Mouse (Mus musculus) lung, embryonic 15.5 days (tissue): ENCODE measurements around the gene Fto. TPM values are rescaled to one million over a fixed set of nuclear protein-coding genes. Genes with fewer than 3 reads are reported as not detected.

ENCODE experiments used
- ATAC-seq: fragments of 200-750 bp; cut with Nextera tagmentation; 2 replicates; pipeline ENCODE4 v1.8.0; 2017; ENCODE audit warnings: moderate number of reproducible peaks, borderline replicate concordance; ENCODE audit not compliant: low FRiP score, low TSS enrichment; ENCODE audit errors: extremely low read depth
- H3K27ac ChIP-seq: fragments of 300-500 bp; sonication (generic); 2 replicates; pipeline ENCODE4 v1.5.1; 2015; ENCODE audit warnings: moderate library complexity, mild to moderate bottlenecking, inconsistent platforms
- H3K27me3 ChIP-seq: fragments of 300-500 bp; sonication (generic); 2 replicates; pipeline ENCODE4 v1.6.1; 2015; ENCODE audit warnings: inconsistent platforms
- H3K36me3 ChIP-seq: fragments of 300-500 bp; sonication (generic); 2 replicates; pipeline ENCODE4 v1.6.1; 2015; ENCODE audit warnings: inconsistent platforms
- H3K4me1 ChIP-seq: fragments of 300-500 bp; sonication (generic); 2 replicates; pipeline ENCODE4 v1.6.1; 2015; ENCODE audit warnings: inconsistent platforms
- H3K4me2 ChIP-seq: fragments of 300-500 bp; sonication (generic); 2 replicates; pipeline ENCODE4 v1.6.1; 2015; ENCODE audit warnings: inconsistent platforms, mild to moderate bottlenecking, moderate library complexity
- H3K4me3 ChIP-seq: fragments of 300-500 bp; sonication (generic); 2 replicates; pipeline ENCODE4 v1.5.1; 2015; ENCODE audit warnings: mild to moderate bottlenecking, inconsistent platforms
- H3K9ac ChIP-seq: fragments of 300-500 bp; sonication (generic); 2 replicates; pipeline ENCODE4 v1.6.1; 2015; ENCODE audit warnings: inconsistent platforms
- H3K9me3 ChIP-seq: fragments of 300-500 bp; sonication (generic); 2 replicates; pipeline ENCODE4 v1.6.1; 2016; ENCODE audit warnings: inconsistent platforms
- WGBS: fragments of 180-500 bp; shearing (Covaris S2); methylation state at CpG from one replicate; pipeline ENCODE4 v1.1.7; 2015; 5-methylcytosine and 5-hydroxymethylcytosine counted together
- polyA plus RNA-seq: library from polyadenylated mRNA; unstranded; fragments of >200 nt; fragmentation: Nextera tagmentation; extraction: Ambion mirVana; gene quantifications from 2 replicates; pipeline ENCODE4 v1.2.1, GENCODE M21; 2015

Gene Fto
- 84.5 and 91.2 TPM in 2 replicates for polyA plus RNA-seq

GRCm38 (mm10) chr8:91312835-91313832 lies at the start of gene Fto, which contains the start of gene Rpgrip1l:
Gene Fto (plus strand): TSS chr8:91313525.
Gene Rpgrip1l (minus strand): TSS chr8:91313262.
- under 1% methylated on average over 59 of the region's 59 CpGs for WGBS
- Histone ChIP-seq H3K4me3 (peak within 1 kb of the TSS; percentile 72), H3K4me2 (peak within 1 kb of the TSS; percentile 81), H3K9ac (peak within 1 kb of the TSS; percentile 85), H3K27ac (peak within 1 kb of the TSS; percentile 71), H3K4me1 (peaks cover 27% of the 10 kb centered on the region), H3K9me3 (no peaks in the 10 kb centered on the region), H3K36me3 (no peaks in the 10 kb centered on the region), H3K27me3 (no peaks in the 10 kb centered on the region)
- ATAC-seq = peak; percentile 100

- H3K4me3 ChIP-seq = no peak overlapping the region
- no peak for ATAC-seq
- no peaks in the 10 kb centered on the region for H3K9me3 ChIP-seq
- 0 out of 2 replicates have a peak, but pooled peaks cover 6% of the 10 kb centered on the region for H3K36me3 ChIP-seq
- WGBS = 58% methylated on average over 3 of the region's 3 CpGs
- H3K9ac ChIP-seq = no peak overlapping the region
- no peaks in the 10 kb centered on the region for H3K4me1 ChIP-seq
- no peak overlapping the region for H3K4me2 ChIP-seq
- no peaks in the 10 kb centered on the region for H3K27me3 ChIP-seq
- H3K27ac ChIP-seq = no peak overlapping the region
These were observed 49.4 kb upstream of the Fto start for GRCm38 (mm10) chr8:91263939-91264338.

- Histone ChIP-seq H3K27ac (no peak overlapping the region), H3K27me3 (no peaks in the 10 kb centered on the region), H3K9me3 (no peaks in the 10 kb centered on the region), H3K4me1 (no peaks in the 10 kb centered on the region), H3K4me2 (no peak overlapping the region), H3K9ac (no peak overlapping the region), H3K36me3 (0 out of 2 replicates have a peak, but pooled peaks cover 6% of the 10 kb centered on the region), H3K4me3 (no peak overlapping the region)
- ATAC-seq = no peak
These were observed 48.8 kb upstream of the Fto start for GRCm38 (mm10) chr8:91264564-91264963.

DNA sequence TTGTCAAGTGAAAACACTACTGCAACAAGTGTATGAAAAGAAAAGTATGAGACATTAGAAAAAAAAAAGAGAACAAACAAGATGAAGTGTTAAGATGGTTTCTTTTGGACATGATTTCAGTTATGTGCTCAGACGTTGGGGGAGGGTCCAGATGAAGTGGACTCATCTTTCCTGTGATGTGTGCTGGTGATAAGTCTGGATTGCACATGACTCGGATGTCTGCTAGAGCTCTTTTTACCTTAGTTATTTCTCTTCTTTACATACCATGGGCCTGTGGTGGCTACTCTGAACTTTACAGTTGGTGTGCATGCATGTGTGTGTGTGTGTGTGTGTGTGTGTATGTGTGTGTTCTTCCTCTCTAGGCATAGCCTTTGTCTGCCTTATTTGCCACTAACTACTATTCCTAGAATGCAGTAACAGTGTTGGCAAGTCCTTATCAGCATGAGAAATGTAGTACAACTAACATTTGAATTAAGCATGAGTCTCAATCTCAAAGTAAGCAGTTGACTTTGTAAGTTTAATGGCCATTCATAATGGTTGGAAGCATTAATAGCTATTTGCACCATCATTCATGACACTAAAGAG lies 43.9 kb upstream of the Fto start:
- H3K4me3 ChIP-seq = no peak overlapping the region
- 57% methylated on average over 2 of the region's 2 CpGs for WGBS
- no peaks in the 10 kb centered on the region for H3K4me1 ChIP-seq
- H3K9me3 ChIP-seq = no peaks in the 10 kb centered on the region
- H3K27me3 ChIP-seq = no peaks in the 10 kb centered on the region
- ATAC-seq = no peak
- H3K4me2 ChIP-seq = no peak overlapping the region
- H3K27ac ChIP-seq = no peak overlapping the region
- peaks cover 16% of the 10 kb centered on the region; the same call in 1 of the 2 replicates for H3K36me3 ChIP-seq
- no peak overlapping the region for H3K9ac ChIP-seq

DNA sequence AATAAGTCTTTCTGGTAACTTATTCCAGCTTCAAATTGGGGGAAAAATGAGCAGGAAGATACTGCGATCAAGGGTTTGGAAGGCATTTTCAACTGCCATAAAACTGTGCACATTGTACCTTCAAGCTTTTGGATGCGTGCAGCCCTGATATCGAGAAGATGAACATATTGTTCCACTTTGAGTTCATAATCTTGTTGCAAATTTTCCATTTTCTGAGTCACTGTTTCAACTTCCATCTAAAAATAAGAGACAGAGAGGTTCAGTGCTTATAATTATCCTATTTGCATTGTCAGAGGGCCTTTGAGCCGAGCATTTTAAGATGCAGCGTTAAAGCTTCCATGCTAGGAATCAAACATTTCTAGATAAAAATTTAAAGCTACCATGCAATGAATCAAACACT lies 39.8 kb upstream of the Fto start:
- no peak for ATAC-seq
- 91% methylated on average over 5 of the region's 5 CpGs for WGBS
- no peak overlapping the region for H3K4me3 ChIP-seq
- no peaks in the 10 kb centered on the region for H3K9me3 ChIP-seq
- H3K4me1 ChIP-seq = no peaks in the 10 kb centered on the region
- peaks cover 18% of the 10 kb centered on the region for H3K36me3 ChIP-seq
- no peak overlapping the region for H3K9ac ChIP-seq
- no peak overlapping the region for H3K4me2 ChIP-seq
- H3K27me3 ChIP-seq = no peaks in the 10 kb centered on the region
- H3K27ac ChIP-seq = no peak overlapping the region

DNA sequence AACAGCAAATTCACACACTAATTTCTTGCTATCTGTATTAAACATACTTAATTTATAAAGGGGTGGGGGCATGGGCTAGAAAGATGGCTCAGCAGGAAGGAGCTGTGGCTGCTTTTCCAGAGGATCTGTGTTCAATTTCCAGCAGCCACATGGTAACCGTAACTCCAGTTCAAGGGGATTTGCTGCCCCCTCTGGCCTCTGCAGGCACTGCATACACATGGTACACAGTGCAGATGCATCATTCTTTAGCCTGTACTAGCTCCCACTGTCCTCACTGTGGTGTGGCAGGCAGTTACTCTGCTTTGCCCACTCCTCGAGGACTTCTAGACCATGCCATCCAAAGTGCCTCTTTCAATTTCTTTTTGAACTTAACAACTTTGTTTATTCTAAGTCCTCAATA lies 37.0 kb upstream of the Fto start:
- H3K36me3 ChIP-seq = peaks cover 18% of the 10 kb centered on the region
- H3K27ac ChIP-seq = no peak overlapping the region
- H3K9me3 ChIP-seq = no peaks in the 10 kb centered on the region
- ATAC-seq = no peak
- no peaks in the 10 kb centered on the region for H3K27me3 ChIP-seq
- H3K4me2 ChIP-seq = no peak overlapping the region
- H3K4me3 ChIP-seq = no peak overlapping the region
- no peak overlapping the region for H3K9ac ChIP-seq
- 88% methylated on average over 2 of the region's 2 CpGs for WGBS
- peaks cover 6% of the 10 kb centered on the region; the same call in 1 of the 2 replicates for H3K4me1 ChIP-seq

DNA sequence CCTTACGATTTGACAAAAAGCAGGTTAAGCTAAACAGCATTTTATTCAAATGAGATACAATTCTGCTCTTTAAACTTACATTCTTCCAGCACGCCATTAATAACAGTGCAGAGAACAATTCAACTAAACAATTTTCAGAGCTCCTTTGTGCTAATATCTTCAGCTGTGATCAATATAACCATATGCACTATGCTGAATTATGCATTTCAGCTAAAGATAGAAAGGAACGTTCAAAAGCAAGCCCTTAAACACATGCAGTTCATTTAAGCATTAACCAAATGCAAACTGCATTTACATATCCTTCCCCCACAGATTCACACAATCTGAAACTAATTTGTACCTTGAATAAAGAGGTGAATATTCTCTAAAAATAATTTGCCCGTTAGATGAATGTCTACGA lies 35.3 kb upstream of the Fto start:
- Histone ChIP-seq H3K9me3 (no peaks in the 10 kb centered on the region), H3K4me3 (no peak overlapping the region), H3K4me1 (peaks cover 6% of the 10 kb centered on the region; the same call in 1 of the 2 replicates), H3K4me2 (no peak overlapping the region), H3K27ac (no peak overlapping the region), H3K9ac (no peak overlapping the region), H3K36me3 (peaks cover 10% of the 10 kb centered on the region; the same call in 1 of the 2 replicates), H3K27me3 (no peaks in the 10 kb centered on the region)
- no peak for ATAC-seq
- 85% methylated on average over 5 of the region's 5 CpGs for WGBS

- peaks cover 3% of the 10 kb centered on the region; the same call in 1 of the 2 replicates for H3K36me3 ChIP-seq
- 37% methylated on average over 11 of the region's 11 CpGs for WGBS
- peak; percentile 57 for ATAC-seq
- H3K4me2 ChIP-seq = peak overlapping the region; percentile 11; the same call in 1 of the 2 replicates
- no peak overlapping the region for H3K4me3 ChIP-seq
- H3K27me3 ChIP-seq = no peaks in the 10 kb centered on the region
- no peaks in the 10 kb centered on the region for H3K9me3 ChIP-seq
- peak overlapping the region; percentile 56 for H3K27ac ChIP-seq
- peaks cover 10% of the 10 kb centered on the region; the same call in 1 of the 2 replicates for H3K4me1 ChIP-seq
- no peak overlapping the region for H3K9ac ChIP-seq
These were observed 32.7 kb upstream of the Fto start for GRCm38 (mm10) chr8:91280467-91281212.

DNA sequence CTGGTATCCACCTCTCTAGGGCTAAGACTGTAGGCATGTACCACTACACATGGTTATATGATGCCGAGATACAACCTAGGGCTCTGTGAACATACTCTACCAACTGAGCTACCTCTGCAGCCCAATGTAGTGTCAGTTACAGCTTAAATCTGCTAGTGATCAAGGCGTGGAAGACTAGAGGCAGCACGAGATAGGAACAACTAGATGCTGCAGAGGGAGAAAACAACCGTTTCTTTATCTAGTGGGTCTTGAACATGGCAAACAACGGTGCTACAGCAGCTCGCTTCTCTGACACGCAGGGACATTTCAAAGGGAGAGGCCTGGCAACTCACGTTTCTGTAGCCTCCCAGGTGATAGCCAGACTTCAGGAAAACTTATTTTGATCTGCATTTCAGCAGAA lies 31.8 kb upstream of the Fto start:
- H3K4me1 ChIP-seq = peaks cover 10% of the 10 kb centered on the region; the same call in 1 of the 2 replicates
- no peak for ATAC-seq
- H3K27ac ChIP-seq = no peak overlapping the region
- no peak overlapping the region for H3K4me3 ChIP-seq
- 72% methylated on average over 8 of the region's 8 CpGs for WGBS
- no peaks in the 10 kb centered on the region for H3K27me3 ChIP-seq
- no peaks in the 10 kb centered on the region for H3K9me3 ChIP-seq
- no peaks in the 10 kb centered on the region for H3K36me3 ChIP-seq
- H3K4me2 ChIP-seq = no peak overlapping the region
- H3K9ac ChIP-seq = no peak overlapping the region

DNA sequence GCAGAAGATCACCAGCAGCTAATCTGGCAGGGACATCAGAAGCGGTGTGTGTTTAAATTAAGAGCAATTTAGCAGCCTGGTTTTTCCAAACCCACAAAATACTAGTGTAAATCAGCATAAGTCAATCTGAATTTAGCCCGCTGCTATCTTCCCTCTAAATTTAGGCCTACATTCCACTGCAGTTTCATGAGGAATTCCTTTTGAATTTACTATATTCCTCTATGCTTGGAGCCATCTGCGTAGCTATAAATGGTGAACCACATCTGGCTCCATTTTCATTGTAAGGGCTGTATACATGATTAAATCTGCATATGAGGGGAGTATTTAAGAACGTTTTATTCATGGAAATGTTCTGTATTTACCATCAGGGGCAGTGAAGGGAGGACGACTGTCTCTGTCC lies 30.7 kb upstream of the Fto start:
- ATAC-seq = no peak
- Histone ChIP-seq H3K36me3 (no peaks in the 10 kb centered on the region), H3K4me3 (no peak overlapping the region), H3K27me3 (no peaks in the 10 kb centered on the region), H3K4me2 (no peak overlapping the region), H3K27ac (0 out of 2 replicates have a peak overlapping the region, but pooled peaks have one; percentile 11), H3K4me1 (peaks cover 15% of the 10 kb centered on the region), H3K9ac (no peak overlapping the region), H3K9me3 (no peaks in the 10 kb centered on the region)
- 62% methylated on average over 5 of the region's 5 CpGs for WGBS

DNA sequence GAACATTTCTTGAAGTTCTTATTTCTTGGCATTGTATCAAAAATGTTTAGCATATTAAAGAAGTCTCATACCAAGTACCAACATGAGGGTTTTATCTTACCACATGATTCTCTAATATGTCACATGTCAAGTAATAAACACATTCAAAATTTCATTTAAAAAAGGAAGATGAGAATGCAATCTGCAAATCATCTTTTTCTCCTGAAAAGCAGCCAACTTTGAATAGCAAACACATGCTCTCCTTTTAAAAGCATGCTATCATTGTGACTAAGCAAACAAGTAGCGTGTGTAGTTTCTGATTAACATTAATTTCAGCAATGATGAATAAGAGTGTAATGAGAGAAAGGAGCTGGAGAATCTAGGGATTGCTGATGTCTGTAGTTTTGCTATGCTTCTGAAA lies 29.5 kb upstream of the Fto start:
- WGBS = 33% methylated on average over 1 of the region's 1 CpGs

More for the DNA sequence above, 29.5 kb upstream of the Fto start:
- no peak overlapping the region for H3K4me2 ChIP-seq
- no peak for ATAC-seq
- H3K4me1 ChIP-seq = peaks cover 15% of the 10 kb centered on the region
- no peak overlapping the region for H3K27ac ChIP-seq
- no peaks in the 10 kb centered on the region for H3K27me3 ChIP-seq
- H3K4me3 ChIP-seq = no peak overlapping the region
- H3K36me3 ChIP-seq = no peaks in the 10 kb centered on the region
- H3K9me3 ChIP-seq = no peaks in the 10 kb centered on the region
- no peak overlapping the region for H3K9ac ChIP-seq
